Mouse (Mus musculus): Measurements from ENCODE around the gene Krtdap.

Krtdap gene

GRCm38 (mm10) chr7:30840306-30840705 is 52.6 kb downstream of the Krtdap start:
- DNase-seq (ENCODE audit: low spot score in 2 of 2), result no peak

Data from spleen, postnatal 10 days (tissue).